Mouse (Mus musculus) heart, embryonic 12.5 days (tissue): ENCODE measurements around the gene Raph1. TPM values are rescaled to one million over a fixed set of nuclear protein-coding genes. Genes with fewer than 3 reads are reported as not detected.

Experiments
- ATAC-seq: fragments of 200-750 bp; cut with Nextera tagmentation; 2 replicates; pipeline ENCODE4 v1.8.0; 2017; ENCODE audit warnings: moderate TSS enrichment, moderate library complexity; ENCODE audit not compliant: insufficient number of reproducible peaks, low FRiP score
- H3K27ac ChIP-seq: fragments of 300-500 bp; sonication (generic); 2 replicates; pipeline ENCODE4 v1.5.1; 2016; ENCODE audit warnings: mild to moderate bottlenecking, moderate library complexity; ENCODE audit not compliant: poor library complexity, severe bottlenecking
- H3K27me3 ChIP-seq: fragments of 300-500 bp; sonication (generic); replicated peaks from 2 replicates; pipeline ENCODE4 v1.6.1; 2016; ENCODE audit warnings: mild to moderate bottlenecking, moderate library complexity
- H3K36me3 ChIP-seq: fragments of 300-500 bp; sonication (generic); 2 replicates; pipeline ENCODE4 v1.6.1; 2016; ENCODE audit warnings: mild to moderate bottlenecking, moderate library complexity
- H3K4me1 ChIP-seq: fragments of 300-500 bp; sonication (generic); replicated peaks from 2 replicates; pipeline ENCODE4 v1.6.1; 2016; ENCODE audit warnings: mild to moderate bottlenecking
- H3K4me2 ChIP-seq: fragments of 300-500 bp; sonication (generic); 2 replicates; pipeline ENCODE4 v1.6.1; 2016; ENCODE audit warnings: mild to moderate bottlenecking, moderate library complexity
- H3K4me3 ChIP-seq: fragments of 300-500 bp; sonication (generic); 2 replicates; pipeline ENCODE4 v1.5.1; 2016; ENCODE audit warnings: mild to moderate bottlenecking
- H3K9ac ChIP-seq: fragments of 300-500 bp; sonication (generic); 2 replicates; pipeline ENCODE4 v1.6.1; 2016; ENCODE audit warnings: mild to moderate bottlenecking, moderate library complexity
- H3K9me3 ChIP-seq: fragments of 300-500 bp; sonication (generic); replicated peaks from 2 replicates; pipeline ENCODE4 v1.6.1; 2016; ENCODE audit warnings: mild to moderate bottlenecking, moderate library complexity
- WGBS: fragments of 180-500 bp; shearing (Covaris S2); methylation state at CpG from one replicate; pipeline ENCODE4 v1.1.7; 2016; 5-methylcytosine and 5-hydroxymethylcytosine counted together
- polyA plus RNA-seq: library from polyadenylated mRNA; unstranded; fragments of >200 nt; fragmentation: Nextera tagmentation; extraction: Ambion mirVana; gene quantifications from 2 replicates; pipeline ENCODE4 v1.2.1, GENCODE M21; 2016

The Raph1 gene
- polyA plus RNA-seq, result 72.9 and 76.5 TPM in 2 replicates

- WGBS, result under 1% methylated on average over 74 of the region's 92 CpGs
- H3K27me3 ChIP-seq, result no peaks in the 10 kb centered on the region
These were observed at the start of gene Raph1 for GRCm38 (mm10) chr1:60566631-60567311. TSS of gene Raph1 (minus strand) at chr1:60567104.

GRCm38 (mm10) chr1:60615703-60616102, 48.8 kb upstream of the Raph1 start:
- no peaks in the 10 kb centered on the region for H3K27me3 ChIP-seq
- WGBS, result 71% methylated on average over 1 of the region's 1 CpGs
- no peak overlapping the region for H3K4me2 ChIP-seq

More at GRCm38 (mm10) chr1:60566631-60567311, at the start of gene Raph1:
- Histone ChIP-seq H3K4me3 (peak within 1 kb of the TSS; percentile 88), H3K4me2 (peak within 1 kb of the TSS; percentile 76), H3K4me1 (peaks cover 12% of the 10 kb centered on the region), H3K36me3 (peaks cover 6% of the 10 kb centered on the region; the same call in 1 of the 2 replicates), H3K9me3 (no peaks in the 10 kb centered on the region), H3K9ac (peak within 1 kb of the TSS; percentile 99), H3K27ac (peak within 1 kb of the TSS; percentile 98)
- ATAC-seq, result peak; percentile 98

GRCm38 (mm10) chr1:60614902-60615301, 48.0 kb upstream of the Raph1 start:
- Histone ChIP-seq H3K4me2 (no peak overlapping the region), H3K4me1 (peaks cover 4% of the 10 kb centered on the region; the same call in 1 of the 2 replicates), H3K27ac (no peak overlapping the region), H3K27me3 (no peaks in the 10 kb centered on the region), H3K9me3 (peaks cover 4% of the 10 kb centered on the region; the same call in 1 of the 2 replicates), H3K4me3 (no peak overlapping the region), H3K36me3 (no peaks in the 10 kb centered on the region), H3K9ac (no peak overlapping the region)
- WGBS, result 46% methylated on average over 1 of the region's 1 CpGs
- ATAC-seq, result no peak

More at GRCm38 (mm10) chr1:60615703-60616102, 48.8 kb upstream of the Raph1 start:
- Histone ChIP-seq H3K27ac (no peak overlapping the region), H3K9me3 (no peaks in the 10 kb centered on the region), H3K9ac (no peak overlapping the region), H3K36me3 (no peaks in the 10 kb centered on the region), H3K4me3 (no peak overlapping the region), H3K4me1 (peaks cover 3% of the 10 kb centered on the region; the same call in 1 of the 2 replicates)
- no peak for ATAC-seq

- no peak overlapping the region for H3K4me2 ChIP-seq
- H3K9me3 ChIP-seq, result peaks cover 5% of the 10 kb centered on the region; the same call in 1 of the 2 replicates
- no peaks in the 10 kb centered on the region for H3K36me3 ChIP-seq
- no peak overlapping the region for H3K27ac ChIP-seq
- 74% methylated on average over 3 of the region's 3 CpGs for WGBS
- no peak overlapping the region for H3K9ac ChIP-seq
- H3K4me3 ChIP-seq, result no peak overlapping the region
- no peak for ATAC-seq
- peaks cover 13% of the 10 kb centered on the region; the same call in 1 of the 2 replicates for H3K4me1 ChIP-seq
- no peaks in the 10 kb centered on the region for H3K27me3 ChIP-seq
These were observed 45.1 kb upstream of the Raph1 start for GRCm38 (mm10) chr1:60611968-60612367.

- WGBS, result 36% methylated on average over 4 of the region's 4 CpGs
- no peak overlapping the region for H3K4me2 ChIP-seq
- no peak for ATAC-seq
These were observed 43.7 kb upstream of the Raph1 start for GRCm38 (mm10) chr1:60610631-60611030.

GRCm38 (mm10) chr1:60609011-60609775, 42.3 kb upstream of the Raph1 start:
- WGBS, result 30% methylated on average over 8 of the region's 8 CpGs
- H3K36me3 ChIP-seq, result no peaks in the 10 kb centered on the region

More at GRCm38 (mm10) chr1:60610631-60611030, 43.7 kb upstream of the Raph1 start:
- peaks cover 5% of the 10 kb centered on the region; the same call in 1 of the 2 replicates for H3K9me3 ChIP-seq
- H3K9ac ChIP-seq, result no peak overlapping the region
- H3K27me3 ChIP-seq, result no peaks in the 10 kb centered on the region
- peak overlapping the region; percentile 6; the same call in 1 of the 2 replicates for H3K27ac ChIP-seq
- H3K4me1 ChIP-seq, result peaks cover 16% of the 10 kb centered on the region; the same call in 1 of the 2 replicates
- H3K36me3 ChIP-seq, result no peaks in the 10 kb centered on the region
- no peak overlapping the region for H3K4me3 ChIP-seq

GRCm38 (mm10) chr1:60604481-60605021, 37.6 kb upstream of the Raph1 start:
- Histone ChIP-seq H3K4me1 (peaks cover 11% of the 10 kb centered on the region; the same call in 1 of the 2 replicates), H3K36me3 (no peaks in the 10 kb centered on the region), H3K4me3 (no peak overlapping the region), H3K27me3 (no peaks in the 10 kb centered on the region), H3K9me3 (no peaks in the 10 kb centered on the region), H3K9ac (no peak overlapping the region), H3K4me2 (no peak overlapping the region), H3K27ac (no peak overlapping the region)
- ATAC-seq, result no peak
- WGBS, result 88% methylated on average over 3 of the region's 3 CpGs

More at GRCm38 (mm10) chr1:60609011-60609775, 42.3 kb upstream of the Raph1 start:
- Histone ChIP-seq H3K9ac (no peak overlapping the region), H3K4me1 (peaks cover 13% of the 10 kb centered on the region; the same call in 1 of the 2 replicates), H3K27ac (peak overlapping the region; percentile 81), H3K9me3 (peaks cover 5% of the 10 kb centered on the region; the same call in 1 of the 2 replicates), H3K4me3 (no peak overlapping the region), H3K27me3 (no peaks in the 10 kb centered on the region), H3K4me2 (no peak overlapping the region)
- peak; percentile 51; the same call in 1 of the 2 replicates for ATAC-seq

GRCm38 (mm10) chr1:60600682-60601081, 33.8 kb upstream of the Raph1 start:
- Histone ChIP-seq H3K27me3 (no peaks in the 10 kb centered on the region), H3K9me3 (no peaks in the 10 kb centered on the region), H3K4me2 (no peak overlapping the region), H3K4me1 (peaks cover 7% of the 10 kb centered on the region; the same call in 1 of the 2 replicates), H3K27ac (no peak overlapping the region), H3K4me3 (no peak overlapping the region), H3K9ac (no peak overlapping the region), H3K36me3 (no peaks in the 10 kb centered on the region)
- ATAC-seq, result no peak
- WGBS, result 84% methylated on average over 6 of the region's 6 CpGs

GRCm38 (mm10) chr1:60599926-60600325, 33.0 kb upstream of the Raph1 start:
- ATAC-seq, result no peak
- Histone ChIP-seq H3K4me1 (peaks cover 7% of the 10 kb centered on the region; the same call in 1 of the 2 replicates), H3K27me3 (no peaks in the 10 kb centered on the region), H3K9ac (no peak overlapping the region), H3K36me3 (no peaks in the 10 kb centered on the region), H3K9me3 (no peaks in the 10 kb centered on the region), H3K27ac (no peak overlapping the region), H3K4me3 (no peak overlapping the region), H3K4me2 (no peak overlapping the region)
- WGBS, result 90% methylated on average over 3 of the region's 3 CpGs

GRCm38 (mm10) chr1:60599013-60599701, 32.3 kb upstream of the Raph1 start:
- Histone ChIP-seq H3K27me3 (no peaks in the 10 kb centered on the region), H3K27ac (no peak overlapping the region), H3K9me3 (no peaks in the 10 kb centered on the region), H3K4me1 (peaks cover 7% of the 10 kb centered on the region; the same call in 1 of the 2 replicates), H3K4me3 (no peak overlapping the region), H3K9ac (no peak overlapping the region), H3K4me2 (no peak overlapping the region), H3K36me3 (no peaks in the 10 kb centered on the region)
- no peak for ATAC-seq
- WGBS, result 74% methylated on average over 6 of the region's 6 CpGs
